Mouse (Mus musculus): ENCODE measurements around the gene Abcf2. TPM values are rescaled to one million over a fixed set of nuclear protein-coding genes. Genes with fewer than 3 reads are reported as not detected.
"Not testable (repeated sequence)": the region's sequence is repeated elsewhere in the genome, so short reads cannot be mapped to it uniquely, and the experiment has no call there.

Abcf2 gene
- total RNA-seq, 4 experiments from 2014 or later: 80.5 to 93.3 (median 83.7) TPM

- peak in 1 of 2 experiments; percentile 63 for DNase-seq (ENCODE audit: low spot score in 2 of 2)
Measured at GRCm38 (mm10) chr5:24587200-24587577, 9.9 kb upstream of the Abcf2 start.

GRCm38 (mm10) chr5:24586547-24587199 is 9.4 kb upstream of the Abcf2 start, which contains the start of gene Chpf2:
Chpf2 (plus strand) TSS chr5:24586741.
- DNase-seq (ENCODE audit: low spot score in 2 of 2): peak in 1 of 2 experiments; percentile 74

DNA sequence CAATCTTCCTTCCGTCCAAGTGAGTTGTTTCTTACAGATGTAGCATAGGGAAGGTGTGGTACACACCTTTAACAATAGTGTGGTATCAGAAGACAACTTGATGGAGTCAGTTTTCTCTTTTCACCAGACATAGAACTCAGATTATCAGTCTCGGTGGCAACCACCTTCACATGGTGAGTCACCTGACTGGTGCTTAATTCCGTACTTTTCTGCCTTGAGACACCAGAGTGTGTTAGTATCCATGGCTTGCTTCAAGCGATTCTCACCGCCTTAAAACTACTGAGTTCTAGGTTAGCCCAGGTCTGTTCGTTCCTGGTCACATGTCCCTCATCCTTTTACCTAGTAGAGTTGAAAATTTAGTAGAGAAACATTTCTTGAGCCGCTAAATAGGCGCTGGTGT is 8.8 kb upstream of the Abcf2 start:
- DNase-seq (ENCODE audit: low spot score in 2 of 2): no peak

DNA sequence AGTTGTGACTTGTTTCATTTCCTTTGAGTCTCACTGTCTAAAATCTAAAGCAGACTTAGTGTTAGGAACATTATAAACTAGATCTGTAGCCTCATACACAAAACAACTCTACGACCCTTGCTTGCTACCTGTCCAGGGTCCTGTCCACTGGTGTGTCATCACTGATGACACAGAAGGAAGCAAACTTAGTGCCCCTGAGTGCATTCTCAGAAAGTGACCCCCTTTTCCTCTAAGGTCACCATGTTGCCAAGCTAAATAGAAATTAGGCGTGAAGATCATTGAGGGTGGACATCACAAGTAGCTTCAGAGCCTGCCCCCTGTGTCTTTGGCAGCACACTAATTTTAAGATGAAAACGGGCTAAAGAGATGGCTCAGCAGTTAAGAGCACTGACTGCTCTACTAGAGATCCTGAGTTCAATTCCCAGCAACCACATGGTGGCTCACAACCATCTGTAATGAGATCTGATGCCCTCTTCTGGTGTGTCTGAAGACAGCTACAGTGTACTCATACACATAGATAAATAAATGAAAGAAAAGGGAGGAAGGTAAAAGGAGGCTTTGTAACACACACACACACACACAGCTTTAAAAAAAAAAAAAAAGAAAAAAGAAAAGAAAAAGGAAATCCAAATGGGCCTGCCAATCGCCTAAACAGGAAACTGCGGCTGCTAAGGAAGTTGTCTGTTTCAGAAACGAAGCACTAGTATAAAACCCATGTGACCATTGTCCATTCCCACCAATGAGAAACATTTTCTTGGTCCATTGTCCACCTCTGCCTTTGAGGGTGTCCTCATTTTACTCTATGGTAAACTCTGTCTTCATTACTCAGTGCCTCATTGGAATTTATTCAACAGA is 1.1 kb upstream of the Abcf2 start:
- DNase-seq (ENCODE audit: low spot score in 2 of 2): no peak

DNA sequence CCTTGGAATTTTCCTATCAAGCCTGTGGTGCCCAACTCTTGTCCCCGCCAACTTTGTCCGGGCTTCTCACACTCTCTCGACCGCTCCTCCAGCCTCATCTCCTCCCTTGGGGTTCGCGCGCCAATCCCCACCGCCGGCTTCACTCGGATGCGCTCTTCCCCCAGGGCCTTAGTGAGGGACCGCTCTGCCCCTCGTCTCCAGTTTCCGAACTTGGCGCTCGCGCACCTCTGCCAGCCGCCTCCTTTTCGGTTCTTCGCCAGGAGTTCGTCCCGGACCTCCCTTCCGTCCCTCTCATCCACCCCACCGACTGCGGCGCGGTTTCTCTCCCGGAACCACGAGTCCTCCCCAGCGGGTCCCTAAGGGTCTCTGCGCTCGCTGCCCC is 475 bp downstream of the Abcf2 start:
- DNase-seq (ENCODE audit: low spot score in 2 of 2): no peak

- DNase-seq (ENCODE audit: low spot score in 2 of 2): no peak
Measured at GRCm38 (mm10) chr5:24575948-24576347, 1.3 kb downstream of the Abcf2 start.

DNA sequence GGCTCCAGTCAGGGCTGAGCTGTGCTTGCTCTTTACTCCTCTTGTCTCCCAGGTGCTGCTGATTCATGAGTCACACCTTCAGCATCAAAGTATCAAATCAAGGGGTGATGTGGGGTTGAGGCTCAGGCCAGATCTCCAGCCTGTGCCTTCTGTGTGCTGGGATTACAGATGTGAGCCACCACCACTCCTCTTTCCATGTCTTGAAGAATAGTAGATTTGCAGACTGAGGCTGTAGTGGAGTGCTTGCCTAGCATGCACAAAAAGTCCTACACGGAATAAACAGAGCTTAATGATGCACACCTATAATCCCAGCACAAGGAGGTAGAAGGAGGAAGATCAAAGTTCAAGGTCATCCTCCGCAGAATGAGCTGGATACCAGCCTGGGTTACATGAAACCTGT is 20.6 kb downstream of the Abcf2 start, which contains the start of gene 4931409K22Rik:
Gene 4931409K22Rik, minus strand, starts transcription at position 101 of the 400 bp plus-strand sequence.
- no peak for DNase-seq (ENCODE audit: low spot score in 2 of 2)

- not testable (repeated sequence) for DNase-seq (ENCODE audit: low spot score in 2 of 2)
Measured at GRCm38 (mm10) chr5:24555335-24555734, 21.9 kb downstream of the Abcf2 start.

- DNase-seq (ENCODE audit: low spot score in 2 of 2): no peak
Measured at GRCm38 (mm10) chr5:24553621-24554244, 23.5 kb downstream of the Abcf2 start.

GRCm38 (mm10) chr5:24551317-24551688 is 26.0 kb downstream of the Abcf2 start:
- DNase-seq (ENCODE audit: low spot score in 2 of 2): no peak

DNA sequence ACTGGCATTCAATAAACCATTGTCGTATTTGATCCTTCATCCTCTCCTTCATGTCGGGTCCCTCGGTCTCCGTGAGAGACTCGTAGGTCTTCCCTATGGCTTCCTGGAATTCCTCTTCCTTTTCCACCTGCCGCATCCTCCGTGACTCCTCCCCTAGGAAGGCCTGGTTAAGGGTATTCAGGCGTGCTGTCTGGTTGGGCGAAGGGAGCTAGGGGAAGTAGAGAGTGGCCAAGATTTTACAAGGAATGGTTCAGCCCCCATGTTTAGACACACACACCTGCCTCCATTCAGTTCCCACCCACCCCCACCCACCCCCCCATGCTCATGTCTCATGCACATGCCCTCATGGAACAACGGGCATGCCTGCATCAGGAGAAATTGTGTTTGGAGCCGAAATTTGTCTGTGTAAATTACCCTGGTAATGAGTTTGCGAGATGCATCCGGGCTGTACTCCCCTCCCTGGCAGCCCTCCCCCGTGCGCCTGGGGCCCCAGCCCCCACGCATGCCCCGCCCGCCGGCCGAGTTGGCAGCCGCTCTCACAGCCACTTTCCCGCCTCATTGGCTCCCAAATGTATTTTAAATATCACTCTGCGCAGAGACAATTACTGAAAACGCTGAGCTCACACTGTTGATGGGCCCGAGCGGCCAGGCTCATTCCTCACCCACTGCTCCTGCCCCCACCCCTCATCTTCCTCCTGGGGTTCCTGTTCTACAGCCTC is 26.5 kb downstream of the Abcf2 start:
- peak in 1 of 2 experiments; percentile 56 for DNase-seq (ENCODE audit: low spot score in 2 of 2)

DNA sequence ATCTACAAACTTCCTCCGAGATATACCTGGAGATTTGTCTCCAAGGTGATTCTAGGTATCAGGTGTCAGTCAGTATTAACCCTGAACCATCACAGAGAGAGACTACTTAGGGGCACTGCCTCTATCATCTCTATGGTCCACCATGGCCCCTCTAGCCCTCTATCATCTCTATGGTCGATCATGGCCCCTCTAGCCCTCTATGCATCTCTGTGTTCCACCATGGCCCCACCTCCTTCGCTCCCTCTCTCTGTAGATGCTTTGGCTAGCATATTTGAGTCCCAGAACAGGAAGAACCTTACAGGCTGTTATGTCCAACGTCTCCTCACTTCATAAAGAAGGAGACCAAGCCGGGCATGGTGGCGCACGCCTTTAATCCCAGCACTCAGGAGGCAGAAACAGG is 34.6 kb downstream of the Abcf2 start:
- DNase-seq (ENCODE audit: low spot score in 2 of 2): no peak

DNA sequence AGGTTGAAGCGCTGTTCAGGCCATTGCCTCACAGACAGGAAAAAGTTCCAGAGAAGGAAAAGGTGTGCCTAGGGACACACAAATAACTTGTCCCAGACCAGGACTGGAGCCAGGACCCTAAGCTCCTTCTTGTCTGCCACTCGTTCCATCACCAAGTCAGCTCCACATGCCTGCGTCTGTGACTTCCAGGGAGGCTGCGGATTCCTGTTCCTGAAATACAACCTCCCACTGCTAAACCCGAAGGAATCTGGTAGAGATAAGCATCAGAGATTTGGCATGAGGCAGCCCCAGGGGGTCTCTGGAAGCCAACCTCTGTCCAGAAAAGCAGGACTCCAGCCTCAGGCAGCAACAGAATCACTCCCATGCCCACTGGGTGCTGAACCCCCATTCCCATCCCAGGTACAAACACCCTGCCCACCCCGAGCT is 36.1 kb downstream of the Abcf2 start:
- DNase-seq (ENCODE audit: low spot score in 2 of 2): no peak

- DNase-seq (ENCODE audit: low spot score in 2 of 2): no peak
Measured at GRCm38 (mm10) chr5:24540387-24541143, 36.7 kb downstream of the Abcf2 start, which contains the start of gene Asb10. Asb10 (minus strand) TSS chr5:24540978.

DNA sequence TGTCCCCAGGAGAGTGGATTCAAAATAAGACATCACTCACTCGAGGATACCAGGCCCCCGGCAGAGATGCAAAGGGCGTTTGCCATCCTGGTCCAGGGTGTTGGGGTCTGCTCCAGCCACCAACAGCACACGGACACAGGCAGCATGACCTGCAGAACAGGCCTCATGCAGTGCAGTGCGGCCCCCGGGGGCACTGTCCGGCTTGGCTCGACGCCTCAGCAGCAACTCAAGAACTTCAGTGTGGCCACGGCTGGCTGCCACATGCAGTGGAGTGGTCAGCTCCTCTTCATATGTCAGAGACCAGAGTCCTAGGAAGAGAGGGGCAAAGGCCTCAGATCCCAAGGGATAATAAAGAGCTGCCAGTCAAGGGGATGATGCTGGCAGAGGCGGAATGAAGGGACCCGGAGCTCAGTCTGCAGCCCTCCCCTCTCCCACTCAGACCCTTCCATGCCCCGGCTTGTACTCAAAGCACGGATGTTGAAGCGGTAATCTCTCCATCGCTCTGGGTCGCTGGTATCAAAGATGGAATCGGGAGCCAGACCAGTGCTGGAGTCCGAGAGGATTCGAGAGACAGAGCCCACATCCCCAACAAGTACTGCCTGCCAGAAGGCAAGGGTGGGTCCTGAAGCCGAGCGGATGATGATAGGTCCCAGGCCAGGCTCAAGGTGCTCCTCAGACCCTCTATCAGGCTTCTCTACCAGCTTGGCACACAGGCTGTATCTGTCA is 37.5 kb downstream of the Abcf2 start:
- DNase-seq (ENCODE audit: low spot score in 2 of 2): no peak

GRCm38 (mm10) chr5:24537618-24538017 is 39.6 kb downstream of the Abcf2 start:
- no peak for DNase-seq (ENCODE audit: low spot score in 2 of 2)

- DNase-seq (ENCODE audit: low spot score in 2 of 2): no peak
Measured at GRCm38 (mm10) chr5:24536511-24536910, 40.8 kb downstream of the Abcf2 start.

- no peak for DNase-seq (ENCODE audit: low spot score in 2 of 2)
Measured at GRCm38 (mm10) chr5:24535731-24536130, 41.5 kb downstream of the Abcf2 start.

DNA sequence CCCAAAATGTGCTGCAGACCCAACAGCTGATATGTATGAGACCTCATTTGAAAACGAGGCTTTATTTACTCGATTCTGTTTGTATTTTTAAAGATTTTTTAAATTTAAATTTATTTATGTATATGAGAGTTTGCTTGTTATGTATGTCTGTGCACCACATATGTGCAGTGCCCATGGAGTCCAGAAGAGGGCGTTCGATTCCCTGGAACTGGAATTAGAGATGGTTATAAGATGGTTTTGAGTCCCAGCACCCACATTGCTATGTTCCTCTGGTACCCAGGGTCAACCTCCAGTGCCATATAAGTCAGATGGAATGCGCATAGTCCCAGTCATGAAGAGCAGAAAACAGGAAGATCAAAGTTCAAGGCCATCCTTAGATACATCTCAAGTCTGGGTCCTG is 43.0 kb downstream of the Abcf2 start:
- no peak for DNase-seq (ENCODE audit: low spot score in 2 of 2)

DNA sequence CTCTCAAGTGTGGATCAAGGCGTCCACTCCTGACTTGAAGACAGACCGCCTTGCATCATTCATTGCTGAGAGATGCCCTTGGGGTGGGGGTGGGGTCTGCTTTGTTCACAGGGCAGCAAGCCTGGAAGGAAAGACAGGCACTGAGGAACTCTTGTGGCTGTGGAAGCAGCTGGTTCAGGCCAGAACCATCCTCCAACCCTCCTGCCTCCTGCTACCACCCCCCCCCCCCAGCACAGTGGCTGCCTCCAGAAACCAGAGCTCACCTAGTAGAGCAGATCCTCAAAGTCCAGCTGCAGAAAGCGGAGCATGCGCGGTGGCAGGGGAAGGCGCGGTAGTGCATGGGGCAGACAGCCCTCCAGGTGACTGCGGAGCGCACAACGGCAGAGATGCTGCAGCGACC is 43.9 kb downstream of the Abcf2 start:
- no peak for DNase-seq (ENCODE audit: low spot score in 2 of 2)
